Mouse (Mus musculus): Measurements from ENCODE around the gene Prkar2a. TPM values are rescaled to one million over a fixed set of nuclear protein-coding genes. Genes with fewer than 3 reads are reported as not detected.

Gene Prkar2a
- total RNA-seq, 1 experiment: 18.2 TPM

- Histone ChIP-seq H3K4me3 (ENCODE audit: insufficient read depth in 1 of 2, low read depth in 1 of 2, low read length in 2 of 2, poor library complexity in 1 of 2, severe bottlenecking in 1 of 2) (no peak overlapping the region), H3K9me3 (ENCODE audit: control insufficient read depth, insufficient read depth, low read depth, low read length) (no peaks in the 10 kb centered on the region), H3K4me1 (ENCODE audit: control insufficient read depth in 2 of 2, insufficient read depth in 2 of 2, low read length in 2 of 2, poor library complexity in 1 of 2) (peaks cover 14% of the 10 kb centered on the region in 2 experiments), H3K36me3 (ENCODE audit: control insufficient read depth, insufficient read depth, low read length, poor library complexity, severe bottlenecking) (no peaks in the 10 kb centered on the region), H3K9ac (ENCODE audit: insufficient read depth, low read depth, low read length, poor library complexity, severe bottlenecking) (no peak overlapping the region), H3K27ac (ENCODE audit: insufficient read depth, low read depth, low read length, poor library complexity, severe bottlenecking) (no peak overlapping the region; the same call in 1 of the 2 replicates)
- in situ Hi-C loops (cut with MboI; ENCODE audit: low sequenced_read_pairs in 2 of 2, unreplicated experiment in 2 of 2): no loop called here
- DNase-seq (ENCODE audit: low read depth, low spot score): no peak
- TF ChIP-seq HCFC1 (IDR thresholded peaks at IDR 0.05; ENCODE audit: borderline replicate concordance, insufficient read depth, low read length): no peak
- no peak for TF ChIP-seq ZNF384 (IDR thresholded peaks at IDR 0.05; ENCODE audit: low read depth, low read length)
- no peak for TF ChIP-seq CHD2 (IDR thresholded peaks at IDR 0.05; ENCODE audit: low read depth, low read length)
- TF ChIP-seq ZC3H11A (IDR thresholded peaks at IDR 0.05; ENCODE audit: borderline replicate concordance, low read depth, low read length): no peak
- TF ChIP-seq MAFK (IDR thresholded peaks at IDR 0.05; ENCODE audit: insufficient read depth, low read depth, low read length): no peak
These were observed 37.0 kb downstream of the Prkar2a start for GRCm38 (mm10) chr9:108726116-108726515.

- H3K9me3 ChIP-seq (ENCODE audit: control insufficient read depth, insufficient read depth, low read depth, low read length): no peaks in the 10 kb centered on the region
- peaks cover 11 to 13% of the 10 kb centered on the region in 2 experiments for H3K4me1 ChIP-seq (ENCODE audit: control insufficient read depth in 2 of 2, insufficient read depth in 2 of 2, low read length in 2 of 2, poor library complexity in 1 of 2)
- in situ Hi-C loops (cut with MboI; ENCODE audit: low sequenced_read_pairs in 2 of 2, unreplicated experiment in 2 of 2): no loop called here
- H3K36me3 ChIP-seq (ENCODE audit: control insufficient read depth, insufficient read depth, low read length, poor library complexity, severe bottlenecking): no peaks in the 10 kb centered on the region; the same call in 1 of the 2 replicates
- no peak overlapping the region for H3K27ac ChIP-seq (ENCODE audit: insufficient read depth, low read depth, low read length, poor library complexity, severe bottlenecking)
- TF ChIP-seq ZNF384 (IDR thresholded peaks at IDR 0.05; ENCODE audit: low read depth, low read length) (no peak), CHD2 (IDR thresholded peaks at IDR 0.05; ENCODE audit: low read depth, low read length) (no peak), MAFK (IDR thresholded peaks at IDR 0.05; ENCODE audit: insufficient read depth, low read depth, low read length) (no peak), HCFC1 (IDR thresholded peaks at IDR 0.05; ENCODE audit: borderline replicate concordance, insufficient read depth, low read length) (no peak), ZC3H11A (IDR thresholded peaks at IDR 0.05; ENCODE audit: borderline replicate concordance, low read depth, low read length) (no peak)
- no peak overlapping the region for H3K9ac ChIP-seq (ENCODE audit: insufficient read depth, low read depth, low read length, poor library complexity, severe bottlenecking)
- H3K4me3 ChIP-seq (ENCODE audit: insufficient read depth in 1 of 2, low read depth in 1 of 2, low read length in 2 of 2, poor library complexity in 1 of 2, severe bottlenecking in 1 of 2): no peak overlapping the region
- DNase-seq (ENCODE audit: low read depth, low spot score): no peak
These were observed 39.9 kb downstream of the Prkar2a start for GRCm38 (mm10) chr9:108729050-108729449.

- Histone ChIP-seq H3K9me3 (ENCODE audit: control insufficient read depth, insufficient read depth, low read depth, low read length) (no peaks in the 10 kb centered on the region), H3K4me1 (ENCODE audit: control insufficient read depth in 2 of 2, insufficient read depth in 2 of 2, low read length in 2 of 2, poor library complexity in 1 of 2) (no peaks in the 10 kb centered on the region), H3K36me3 (ENCODE audit: control insufficient read depth, insufficient read depth, low read length, poor library complexity, severe bottlenecking) (no peaks in the 10 kb centered on the region; the same call in 1 of the 2 replicates), H3K27ac (ENCODE audit: insufficient read depth, low read depth, low read length, poor library complexity, severe bottlenecking) (no peak overlapping the region), H3K9ac (ENCODE audit: insufficient read depth, low read depth, low read length, poor library complexity, severe bottlenecking) (no peak overlapping the region), H3K4me3 (ENCODE audit: insufficient read depth in 1 of 2, low read depth in 1 of 2, low read length in 2 of 2, poor library complexity in 1 of 2, severe bottlenecking in 1 of 2) (no peak overlapping the region)
- TF ChIP-seq ZC3H11A (IDR thresholded peaks at IDR 0.05; ENCODE audit: borderline replicate concordance, low read depth, low read length) (no peak), ZNF384 (IDR thresholded peaks at IDR 0.05; ENCODE audit: low read depth, low read length) (no peak), HCFC1 (IDR thresholded peaks at IDR 0.05; ENCODE audit: borderline replicate concordance, insufficient read depth, low read length) (no peak), MAFK (IDR thresholded peaks at IDR 0.05; ENCODE audit: insufficient read depth, low read depth, low read length) (no peak), CHD2 (IDR thresholded peaks at IDR 0.05; ENCODE audit: low read depth, low read length) (no peak)
- no peak for DNase-seq (ENCODE audit: low read depth, low spot score)
- in situ Hi-C loops (cut with MboI; ENCODE audit: low sequenced_read_pairs in 2 of 2, unreplicated experiment in 2 of 2): no loop called here
These were observed 43.3 kb downstream of the Prkar2a start for GRCm38 (mm10) chr9:108732462-108732861.

DNA sequence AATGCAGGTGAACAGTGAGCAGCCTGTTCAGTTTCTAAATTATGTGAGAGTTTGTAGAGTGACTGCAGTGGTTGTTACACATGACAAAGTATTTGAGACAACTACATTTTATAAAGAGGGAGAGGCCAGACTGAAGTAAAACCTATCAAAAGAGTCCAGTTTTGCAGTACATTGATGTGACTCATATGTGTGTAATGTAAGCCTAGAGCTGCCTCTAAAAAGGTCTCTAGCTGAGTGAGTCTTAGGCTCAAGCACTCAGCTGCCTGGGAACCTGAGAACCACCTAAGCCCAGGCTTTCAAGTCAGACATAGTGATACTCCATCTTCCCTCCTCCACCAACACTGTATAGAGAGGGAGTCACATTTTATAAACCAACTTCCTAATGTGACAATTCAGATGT, 45.5 kb downstream of the Prkar2a start:
- H3K36me3 ChIP-seq (ENCODE audit: control insufficient read depth, insufficient read depth, low read length, poor library complexity, severe bottlenecking): no peaks in the 10 kb centered on the region; the same call in 1 of the 2 replicates
- no peaks in the 10 kb centered on the region for H3K4me1 ChIP-seq (ENCODE audit: control insufficient read depth in 2 of 2, insufficient read depth in 2 of 2, low read length in 2 of 2, poor library complexity in 1 of 2)
- no peak for DNase-seq (ENCODE audit: low read depth, low spot score)
- no peaks in the 10 kb centered on the region for H3K9me3 ChIP-seq (ENCODE audit: control insufficient read depth, insufficient read depth, low read depth, low read length)
- H3K4me3 ChIP-seq (ENCODE audit: insufficient read depth in 1 of 2, low read depth in 1 of 2, low read length in 2 of 2, poor library complexity in 1 of 2, severe bottlenecking in 1 of 2): no peak overlapping the region
- no peak overlapping the region for H3K9ac ChIP-seq (ENCODE audit: insufficient read depth, low read depth, low read length, poor library complexity, severe bottlenecking)
- in situ Hi-C loops (cut with MboI; ENCODE audit: low sequenced_read_pairs in 2 of 2, unreplicated experiment in 2 of 2): no loop called here
- TF ChIP-seq MAFK (IDR thresholded peaks at IDR 0.05; ENCODE audit: insufficient read depth, low read depth, low read length) (no peak), ZC3H11A (IDR thresholded peaks at IDR 0.05; ENCODE audit: borderline replicate concordance, low read depth, low read length) (no peak), CHD2 (IDR thresholded peaks at IDR 0.05; ENCODE audit: low read depth, low read length) (no peak), ZNF384 (IDR thresholded peaks at IDR 0.05; ENCODE audit: low read depth, low read length) (no peak), HCFC1 (IDR thresholded peaks at IDR 0.05; ENCODE audit: borderline replicate concordance, insufficient read depth, low read length) (no peak)
- H3K27ac ChIP-seq (ENCODE audit: insufficient read depth, low read depth, low read length, poor library complexity, severe bottlenecking): no peak overlapping the region

- Histone ChIP-seq H3K9ac (ENCODE audit: insufficient read depth, low read depth, low read length, poor library complexity, severe bottlenecking) (no peak overlapping the region), H3K9me3 (ENCODE audit: control insufficient read depth, insufficient read depth, low read depth, low read length) (no peaks in the 10 kb centered on the region), H3K27ac (ENCODE audit: insufficient read depth, low read depth, low read length, poor library complexity, severe bottlenecking) (no peak overlapping the region), H3K4me1 (ENCODE audit: control insufficient read depth in 2 of 2, insufficient read depth in 2 of 2, low read length in 2 of 2, poor library complexity in 1 of 2) (no peaks in the 10 kb centered on the region), H3K4me3 (ENCODE audit: insufficient read depth in 1 of 2, low read depth in 1 of 2, low read length in 2 of 2, poor library complexity in 1 of 2, severe bottlenecking in 1 of 2) (no peak overlapping the region), H3K36me3 (ENCODE audit: control insufficient read depth, insufficient read depth, low read length, poor library complexity, severe bottlenecking) (peaks cover 6% of the 10 kb centered on the region; the same call in 1 of the 2 replicates)
- TF ChIP-seq ZNF384 (IDR thresholded peaks at IDR 0.05; ENCODE audit: low read depth, low read length): no peak
- TF ChIP-seq HCFC1 (IDR thresholded peaks at IDR 0.05; ENCODE audit: borderline replicate concordance, insufficient read depth, low read length): no peak
- no peak for TF ChIP-seq CHD2 (IDR thresholded peaks at IDR 0.05; ENCODE audit: low read depth, low read length)
- no peak for TF ChIP-seq MAFK (IDR thresholded peaks at IDR 0.05; ENCODE audit: insufficient read depth, low read depth, low read length)
- no peak for TF ChIP-seq ZC3H11A (IDR thresholded peaks at IDR 0.05; ENCODE audit: borderline replicate concordance, low read depth, low read length)
- in situ Hi-C loops (cut with MboI; ENCODE audit: low sequenced_read_pairs in 2 of 2, unreplicated experiment in 2 of 2): no loop called here
- DNase-seq (ENCODE audit: low read depth, low spot score): no peak
These were observed 50.1 kb downstream of the Prkar2a start for GRCm38 (mm10) chr9:108739239-108739638.

All from ES-E14 (cell line).